ENCODE assay signal across 9 mouse cellular contexts in the genomic region with DNA sequence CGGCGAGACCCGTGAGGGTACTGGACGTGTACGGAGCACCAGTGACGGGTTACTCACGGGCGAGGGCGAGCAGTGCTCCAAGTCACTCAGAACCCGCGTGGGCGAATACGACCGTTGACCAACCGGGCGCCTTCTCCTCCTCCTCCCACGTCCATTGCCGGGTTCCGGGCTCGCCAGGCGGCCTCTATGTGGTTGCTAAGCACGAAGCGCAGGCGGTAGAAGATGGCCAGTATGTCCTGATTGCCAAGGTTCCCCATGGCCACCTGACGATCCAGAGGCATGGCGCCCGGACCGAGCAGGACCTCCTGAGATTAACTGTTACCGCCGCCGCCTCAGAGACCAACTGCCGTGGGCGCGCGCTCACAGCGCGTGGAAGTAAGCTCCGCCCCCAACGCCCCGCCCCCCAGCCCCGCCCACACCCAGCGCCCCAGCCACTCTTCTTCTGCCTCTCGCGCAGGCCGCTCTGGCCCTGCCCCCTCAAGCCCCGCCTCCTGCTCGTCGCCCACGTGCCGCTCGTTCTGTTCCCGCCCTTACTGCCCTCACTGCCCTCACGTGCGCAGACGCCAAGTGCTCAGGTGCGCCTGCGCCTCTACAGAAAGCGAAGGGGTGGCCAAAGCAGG. TPM values are rescaled to one million over a fixed set of nuclear protein-coding genes. Genes with fewer than 3 reads are reported as not detected.
A peak's percentile ranks its signal among the peaks of the same experiment; 100 is the strongest.
DNase-seq lines count a peak whose midpoint lies in the region; ATAC-seq and TF ChIP-seq lines count a peak whose summit lies in the region.
"Had no signal": no experiment of that assay in that cellular context is flagged by ENCODE, and none has a peak within 500 bp of the region (broad histone marks: within the 10 kb centered on the region; RNA-seq: fewer than 3 reads in every experiment).

No protein-coding gene starts in this region.

- TF ChIP-seq POLR2A in brain, embryonic 14.5 days (IDR thresholded peaks at IDR 0.05; ENCODE audit: borderline replicate concordance, extremely low read depth, insufficient read depth, insufficient read length, poor library complexity, severe bottlenecking) = no peak
- TF ChIP-seq POLR2A in embryonic fibroblast, embryonic 13.5 days (IDR thresholded peaks at IDR 0.05; ENCODE audit: low read depth, low read length) = 0 out of 2 replicates have a peak, but pooled peaks have one; percentile 17

- peak overlapping the region; percentile 62 for H3K9ac ChIP-seq in heart, embryonic 13.5 days
- peak overlapping the region; percentile 53 for H3K9ac ChIP-seq in kidney, embryonic 16.5 days (replicated peaks; ENCODE audit: low read length)
- H3K9ac ChIP-seq in liver, embryonic 13.5 days = peak overlapping the region; percentile 60
- H3K9ac ChIP-seq in stomach, embryonic 14.5 days (replicated peaks; ENCODE audit: low read depth, low read length) = 0 out of 2 replicates have a peak overlapping the region, but pooled peaks have one; percentile 28

- no peak for TF ChIP-seq CTCF in brain, embryonic 14.5 days (IDR thresholded peaks at IDR 0.05; ENCODE audit: borderline replicate concordance, extremely low read depth, insufficient read depth, insufficient read length)
- no peak for TF ChIP-seq CTCF in embryonic fibroblast, embryonic 13.5 days (IDR thresholded peaks at IDR 0.05; ENCODE audit: borderline replicate concordance, insufficient read depth, low read length)

- peak; percentile 83 to 87 for DNase-seq in B cell, adult 2 months
- DNase-seq in brain, embryonic 14.5 days (ENCODE audit: low read depth) = peak; percentile 80
- peak; percentile 90 for DNase-seq in liver, embryonic 13.5 days
- peak; percentile 67 to 82 for DNase-seq in natural killer cell, adult 2 months (ENCODE audit: low spot score in 2 of 2)

- no peak overlapping the region for H3K27ac ChIP-seq in embryonic fibroblast, embryonic 13.5 days (ENCODE audit: insufficient read depth, low read length)
- H3K27ac ChIP-seq in heart, embryonic 13.5 days (replicated peaks) = no peak overlapping the region
- no peak overlapping the region for H3K27ac ChIP-seq in kidney, embryonic 16.5 days (ENCODE audit: low read length)
- no peak overlapping the region for H3K27ac ChIP-seq in liver, embryonic 13.5 days
- H3K27ac ChIP-seq in stomach, embryonic 14.5 days (ENCODE audit: low read length) = no peak overlapping the region

- peaks cover 6% of the 10 kb centered on the region; the same call in 1 of the 2 replicates for H3K27me3 ChIP-seq in heart, embryonic 13.5 days (replicated peaks)
- H3K27me3 ChIP-seq in kidney, embryonic 16.5 days (ENCODE audit: insufficient read depth, low read length) = no peaks in the 10 kb centered on the region
- no peaks in the 10 kb centered on the region for H3K27me3 ChIP-seq in liver, embryonic 13.5 days
- H3K27me3 ChIP-seq in stomach, embryonic 14.5 days (ENCODE audit: control insufficient read depth, insufficient read depth, low read length) = no peaks in the 10 kb centered on the region
- H3K27me3 ChIP-seq: CH12.LX had no signal

- peaks cover 3% of the 10 kb centered on the region; the same call in 1 of the 2 replicates for H3K36me3 ChIP-seq in heart, embryonic 13.5 days
- no peaks in the 10 kb centered on the region for H3K36me3 ChIP-seq in kidney, embryonic 16.5 days (ENCODE audit: insufficient read depth, low read length)
- peaks cover 2% of the 10 kb centered on the region; the same call in 1 of the 2 replicates for H3K36me3 ChIP-seq in liver, embryonic 13.5 days
- no peaks in the 10 kb centered on the region for H3K36me3 ChIP-seq in stomach, embryonic 14.5 days (ENCODE audit: control insufficient read depth, insufficient read depth, low read length)

- no peaks in the 10 kb centered on the region for H3K9me3 ChIP-seq in heart, embryonic 13.5 days
- no peaks in the 10 kb centered on the region for H3K9me3 ChIP-seq in kidney, embryonic 16.5 days (ENCODE audit: low read length)
- no peaks in the 10 kb centered on the region for H3K9me3 ChIP-seq in liver, embryonic 13.5 days (replicated peaks)
- H3K9me3 ChIP-seq in stomach, embryonic 14.5 days (ENCODE audit: control insufficient read depth, low read depth, low read length) = no peaks in the 10 kb centered on the region

- 13% methylated on average over 58 of the region's 58 CpGs for WGBS in heart, embryonic 13.5 days
- 22% methylated on average over 54 of the region's 58 CpGs for WGBS in kidney, embryonic 16.5 days
- WGBS in liver, embryonic 13.5 days (ENCODE audit: insufficient replicate concordance) = 13% methylated on average over 58 of the region's 58 CpGs
- WGBS in stomach, embryonic 14.5 days = 18% methylated on average over 58 of the region's 58 CpGs

- peak overlapping the region; percentile 82 for H3K4me2 ChIP-seq in heart, embryonic 13.5 days
- peak overlapping the region; percentile 77 for H3K4me2 ChIP-seq in kidney, embryonic 16.5 days (replicated peaks; ENCODE audit: low read depth, low read length)
- H3K4me2 ChIP-seq in liver, embryonic 13.5 days = peak overlapping the region; percentile 75
- H3K4me2 ChIP-seq in stomach, embryonic 14.5 days (replicated peaks; ENCODE audit: low read depth, low read length) = peak overlapping the region; percentile 82

- peak; percentile 85 for ATAC-seq in heart, embryonic 13.5 days (ENCODE audit: extremely low read depth, insufficient number of reproducible peaks, low FRiP score, low TSS enrichment)
- ATAC-seq in kidney, embryonic 16.5 days (ENCODE audit: low FRiP score, low TSS enrichment) = peak; percentile 89
- ATAC-seq in liver, embryonic 13.5 days (ENCODE audit: low read depth) = peak; percentile 83
- ATAC-seq in stomach, embryonic 14.5 days (ENCODE audit: insufficient number of reproducible peaks, insufficient read depth, low FRiP score, low read depth) = peak; percentile 89

- H3K4me1 ChIP-seq in embryonic fibroblast, embryonic 13.5 days (ENCODE audit: control insufficient read depth, insufficient read depth, low read length) = no peaks in the 10 kb centered on the region
- H3K4me1 ChIP-seq in heart, embryonic 13.5 days = peaks cover 20% of the 10 kb centered on the region
- 0 out of 2 replicates have a peak, but pooled peaks cover 3% of the 10 kb centered on the region for H3K4me1 ChIP-seq in kidney, embryonic 16.5 days (ENCODE audit: insufficient read depth, low read length)
- H3K4me1 ChIP-seq in liver, embryonic 13.5 days (replicated peaks) = peaks cover 50% of the 10 kb centered on the region
- no peaks in the 10 kb centered on the region for H3K4me1 ChIP-seq in stomach, embryonic 14.5 days (ENCODE audit: control insufficient read depth, insufficient read depth, low read length)

- peak overlapping the region; percentile 5; the same call in 1 of the 2 replicates for H3K4me3 ChIP-seq in embryonic fibroblast, embryonic 13.5 days (ENCODE audit: insufficient read depth, low read length)
- H3K4me3 ChIP-seq in heart, embryonic 13.5 days = peak overlapping the region; percentile 53
- H3K4me3 ChIP-seq in kidney, embryonic 16.5 days (ENCODE audit: low read length) = peak overlapping the region; percentile 52
- H3K4me3 ChIP-seq in liver, embryonic 13.5 days (replicated peaks) = peak overlapping the region; percentile 54
- peak overlapping the region; percentile 42 for H3K4me3 ChIP-seq in stomach, embryonic 14.5 days (ENCODE audit: low read depth, low read length)

RNA-seq across cellular contexts. Expression of a gene that starts 17.0 kb away (rescaled TPM):
- polyA plus RNA-seq in brain, embryonic 14.5 days (2012; rRNA removed) = 40.3 and 43.9 TPM in 2 replicates
- polyA plus RNA-seq in embryonic fibroblast, embryonic 13.5 days (2011; ENCODE audit: insufficient read length, low read depth, missing spikeins) = 51.9 and 55.2 TPM in 2 replicates
- polyA plus RNA-seq in heart, embryonic 13.5 days (2015; fragmentation: Nextera tagmentation; extraction: Ambion mirVana) = 27.8 and 28.5 TPM in 2 replicates
- 39.2 and 41.1 TPM in 2 replicates for polyA plus RNA-seq in kidney, embryonic 16.5 days (2015; fragmentation: Nextera tagmentation; extraction: Ambion mirVana)
- 15.2 and 16.2 TPM in 2 replicates for polyA plus RNA-seq in liver, embryonic 13.5 days (2015; fragmentation: Nextera tagmentation; extraction: Ambion mirVana)
- 59.1 and 60.8 TPM in 2 replicates for polyA plus RNA-seq in stomach, embryonic 14.5 days (2014; fragmentation: Nextera tagmentation; extraction: Ambion mirVana)
